Mouse (Mus musculus): ENCODE results near the gene Plaur.
"Not testable (repeated sequence)": the region's sequence is repeated elsewhere in the genome, so short reads cannot be mapped to it uniquely, and the experiment has no call there.

The Plaur gene

GRCm38 (mm10) chr7:24476856-24477255 is 14.6 kb downstream of the Plaur start:
- in situ Hi-C loops (cut with MboI, MseI): no loop called here

GRCm38 (mm10) chr7:24478911-24479310 is 16.6 kb downstream of the Plaur start:
- in situ Hi-C loops (cut with MboI, MseI): no loop called here

- in situ Hi-C loops (cut with MboI, MseI): no loop called here
Measured at GRCm38 (mm10) chr7:24479685-24480084, 17.4 kb downstream of the Plaur start.

GRCm38 (mm10) chr7:24480121-24480941 is 18.0 kb downstream of the Plaur start:
- in situ Hi-C loops (cut with MboI, MseI): no loop called here

GRCm38 (mm10) chr7:24480986-24481473 is 18.7 kb downstream of the Plaur start:
- in situ Hi-C loops (cut with MboI, MseI): no loop called here

GRCm38 (mm10) chr7:24481474-24482207 is 19.4 kb downstream of the Plaur start, which contains the start of gene Cadm4:
Cadm4 (plus strand) TSS chr7:24482023.
- in situ Hi-C loops (cut with MboI, MseI): no loop called here

- in situ Hi-C loops (cut with MboI, MseI): no loop called here
Measured at GRCm38 (mm10) chr7:24482208-24483020, 20.1 kb downstream of the Plaur start.

- in situ Hi-C loops (cut with MboI, MseI): not testable (repeated sequence)
Measured at GRCm38 (mm10) chr7:24483291-24483690, 21.0 kb downstream of the Plaur start.

GRCm38 (mm10) chr7:24485481-24485880 is 23.2 kb downstream of the Plaur start:
- in situ Hi-C loops (cut with MboI, MseI): no loop called here

GRCm38 (mm10) chr7:24486654-24487130 is 24.4 kb downstream of the Plaur start:
- in situ Hi-C loops (cut with MboI, MseI): no loop called here

GRCm38 (mm10) chr7:24487403-24487802 is 25.1 kb downstream of the Plaur start:
- in situ Hi-C loops (cut with MboI, MseI): no loop called here

- in situ Hi-C loops (cut with MboI, MseI): no loop called here
Measured at GRCm38 (mm10) chr7:24488303-24488702, 26.0 kb downstream of the Plaur start.

GRCm38 (mm10) chr7:24499856-24500577 is 37.7 kb downstream of the Plaur start:
- in situ Hi-C loops (cut with MboI, MseI): no loop called here

GRCm38 (mm10) chr7:24500929-24501328 is 38.6 kb downstream of the Plaur start:
- in situ Hi-C loops (cut with MboI, MseI): no loop called here

- in situ Hi-C loops (cut with MboI, MseI): no loop called here
Measured at GRCm38 (mm10) chr7:24501492-24501891, 39.2 kb downstream of the Plaur start.

- in situ Hi-C loops (cut with MboI, MseI): no loop called here
Measured at GRCm38 (mm10) chr7:24504004-24504403, 41.7 kb downstream of the Plaur start.

GRCm38 (mm10) chr7:24504868-24505267 is 42.6 kb downstream of the Plaur start:
- in situ Hi-C loops (cut with MboI, MseI): no loop called here

GRCm38 (mm10) chr7:24505447-24506064 is 43.3 kb downstream of the Plaur start:
- in situ Hi-C loops (cut with MboI, MseI): no loop called here

GRCm38 (mm10) chr7:24506065-24506459 is 43.8 kb downstream of the Plaur start:
- in situ Hi-C loops (cut with MboI, MseI): no loop called here

- in situ Hi-C loops (cut with MboI, MseI): no loop called here
Measured at GRCm38 (mm10) chr7:24506476-24506837, 44.2 kb downstream of the Plaur start.
